Mouse (Mus musculus): ENCODE data around the gene Sclt1. TPM values are rescaled to one million over a fixed set of nuclear protein-coding genes. Genes with fewer than 3 reads are reported as not detected.

The Sclt1 gene
- polyA plus RNA-seq, 1 experiment from 2014 or later, result 30.0 TPM

DNA sequence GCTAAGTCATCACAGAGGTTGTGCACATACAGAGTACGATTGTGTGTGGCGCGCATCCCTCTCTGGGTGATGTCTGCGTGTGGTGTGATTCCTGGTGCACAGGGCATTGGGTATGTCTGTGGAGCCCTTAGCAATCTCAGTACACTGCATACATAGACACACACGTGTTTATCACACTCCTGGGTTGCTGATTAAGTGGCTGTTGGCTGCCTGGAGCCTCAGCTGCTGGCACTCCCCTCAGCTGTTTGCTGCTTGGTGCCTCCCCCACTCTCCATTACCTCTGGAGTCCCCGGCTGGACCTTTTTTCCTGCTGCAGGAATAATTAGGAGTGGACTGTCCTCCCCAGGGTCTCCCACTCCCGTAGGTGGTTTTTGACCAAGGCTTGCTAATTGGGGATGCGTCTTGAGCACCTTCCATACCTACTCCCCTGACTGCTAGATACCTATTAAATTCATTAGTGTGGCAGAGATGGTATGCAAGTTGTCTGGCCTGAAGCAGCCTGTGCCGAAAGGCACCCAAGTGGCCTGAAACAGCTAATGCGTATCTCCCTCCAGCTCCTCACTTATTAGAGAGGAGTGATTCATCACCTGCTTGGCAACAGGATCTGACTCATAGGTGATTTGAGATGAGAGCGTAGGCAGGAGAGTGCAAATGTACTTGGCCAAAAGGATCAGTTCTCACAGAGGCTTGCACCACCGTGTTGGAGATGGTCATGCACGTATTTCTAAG is 136.5 kb downstream of the Sclt1 start:
- H3K9me3 ChIP-seq, result no peaks in the 10 kb centered on the region
- 90% methylated on average over 13 of the region's 13 CpGs for WGBS

DNA sequence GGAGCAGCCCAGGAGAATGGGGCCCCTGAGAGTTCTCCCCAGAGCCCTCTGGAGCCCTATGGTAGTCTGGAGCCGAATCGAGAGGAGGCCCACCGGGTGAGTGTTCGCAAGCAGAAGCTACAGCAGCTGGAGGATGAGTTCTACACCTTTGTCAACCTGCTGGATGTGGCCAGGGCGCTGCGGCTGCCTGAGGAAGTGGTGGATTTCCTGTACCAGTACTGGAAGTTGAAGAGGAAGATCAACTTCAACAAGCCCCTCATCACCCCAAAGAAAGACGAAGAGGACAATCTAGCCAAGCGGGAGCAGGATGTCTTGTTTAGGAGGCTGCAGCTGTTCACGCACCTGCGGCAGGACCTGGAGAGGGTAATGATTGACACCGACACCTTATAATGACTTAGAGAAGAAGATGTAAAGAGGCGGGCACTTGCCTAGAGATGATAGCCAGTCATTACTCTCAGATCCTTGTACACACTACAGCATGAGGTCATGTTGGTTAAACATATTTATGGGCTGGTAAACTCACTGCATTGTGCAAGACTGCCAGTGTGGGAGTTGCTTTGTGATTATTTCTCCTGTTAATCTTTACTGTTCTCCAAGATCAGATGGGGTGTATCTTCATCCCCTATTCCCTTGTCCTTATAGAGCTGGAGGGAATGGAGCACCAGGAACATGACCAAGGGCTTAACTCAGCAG is 137.5 kb downstream of the Sclt1 start:
- Histone ChIP-seq H3K36me3 (peaks cover 25% of the 10 kb centered on the region), H3K27me3 (no peaks in the 10 kb centered on the region), H3K9ac (no peak overlapping the region), H3K27ac (no peak overlapping the region), H3K9me3 (no peaks in the 10 kb centered on the region), H3K4me1 (peaks cover 21% of the 10 kb centered on the region), H3K4me2 (no peak overlapping the region), H3K4me3 (no peak overlapping the region)
- ATAC-seq (ENCODE audit: insufficient number of reproducible peaks, insufficient read depth, low FRiP score, low TSS enrichment, low read depth), result no peak
- 91% methylated on average over 12 of the region's 12 CpGs for WGBS

More for the DNA sequence above, 136.5 kb downstream of the Sclt1 start:
- peak; percentile 7; the same call in 1 of the 2 replicates for ATAC-seq (ENCODE audit: insufficient number of reproducible peaks, insufficient read depth, low FRiP score, low TSS enrichment, low read depth)
- H3K4me3 ChIP-seq, result no peak overlapping the region
- H3K4me2 ChIP-seq, result no peak overlapping the region
- H3K36me3 ChIP-seq, result peaks cover 35% of the 10 kb centered on the region
- H3K4me1 ChIP-seq, result peaks cover 21% of the 10 kb centered on the region
- H3K27me3 ChIP-seq, result no peaks in the 10 kb centered on the region
- H3K27ac ChIP-seq, result no peak overlapping the region
- H3K9ac ChIP-seq, result no peak overlapping the region

DNA sequence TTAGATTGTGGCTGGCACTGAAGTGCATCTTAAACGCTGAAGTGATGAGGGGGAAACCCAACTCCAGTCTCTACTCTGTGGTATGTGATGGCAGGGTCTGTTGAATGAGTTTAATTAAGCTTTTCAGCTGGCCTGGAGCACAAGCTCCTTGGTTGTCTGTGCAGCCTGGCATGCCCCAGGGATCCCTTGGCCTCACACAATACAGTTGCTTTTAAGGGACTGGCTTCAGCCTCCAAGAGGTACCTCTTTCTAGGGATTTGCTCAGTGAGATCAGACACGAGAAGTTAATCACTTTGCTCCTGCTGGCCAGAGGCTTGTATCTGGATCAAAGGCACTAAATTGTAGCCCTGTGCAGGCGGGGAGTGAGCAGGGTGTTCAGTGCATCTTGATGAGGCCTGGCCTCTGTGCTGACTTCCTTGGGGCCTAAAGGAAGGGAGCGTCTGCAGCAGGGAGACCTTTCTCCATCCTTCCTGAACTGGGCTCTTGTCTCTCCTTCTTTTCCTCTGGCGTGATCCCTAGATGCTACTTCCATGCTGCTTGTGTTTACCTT is 138.8 kb downstream of the Sclt1 start:
- H3K27me3 ChIP-seq, result no peaks in the 10 kb centered on the region
- peaks cover 26% of the 10 kb centered on the region for H3K36me3 ChIP-seq
- H3K4me2 ChIP-seq, result no peak overlapping the region
- H3K27ac ChIP-seq, result no peak overlapping the region
- peaks cover 21% of the 10 kb centered on the region for H3K4me1 ChIP-seq
- H3K4me3 ChIP-seq, result no peak overlapping the region
- ATAC-seq (ENCODE audit: insufficient number of reproducible peaks, insufficient read depth, low FRiP score, low TSS enrichment, low read depth), result no peak
- 24% methylated on average over 5 of the region's 5 CpGs for WGBS
- H3K9ac ChIP-seq, result no peak overlapping the region; the same call in 1 of the 2 replicates
- H3K9me3 ChIP-seq, result no peaks in the 10 kb centered on the region

DNA sequence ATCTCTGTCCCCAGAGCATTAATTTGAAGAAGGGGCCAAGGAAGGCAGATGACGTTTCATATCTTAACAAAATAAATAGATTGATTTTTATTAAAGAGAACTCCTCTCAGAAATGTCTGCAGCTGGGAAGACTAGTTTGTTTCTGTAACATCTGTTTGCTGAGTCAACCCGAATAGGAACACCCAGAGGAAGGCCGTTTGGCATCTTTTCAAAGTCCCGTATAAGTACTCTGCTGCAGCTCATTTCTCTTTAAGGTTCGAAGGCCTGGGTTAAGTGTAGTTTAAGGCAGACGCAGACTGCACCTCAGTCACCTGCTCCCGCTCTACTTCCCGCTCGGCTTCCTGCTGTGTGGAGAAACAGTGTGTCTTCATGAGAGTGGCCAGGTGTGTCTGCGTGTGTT is 139.4 kb downstream of the Sclt1 start:
- Histone ChIP-seq H3K4me1 (peaks cover 21% of the 10 kb centered on the region), H3K4me2 (no peak overlapping the region), H3K27me3 (no peaks in the 10 kb centered on the region), H3K4me3 (no peak overlapping the region), H3K36me3 (peaks cover 31% of the 10 kb centered on the region), H3K9me3 (no peaks in the 10 kb centered on the region), H3K27ac (no peak overlapping the region), H3K9ac (no peak overlapping the region)
- ATAC-seq (ENCODE audit: insufficient number of reproducible peaks, insufficient read depth, low FRiP score, low TSS enrichment, low read depth), result no peak
- 44% methylated on average over 10 of the region's 10 CpGs for WGBS

DNA sequence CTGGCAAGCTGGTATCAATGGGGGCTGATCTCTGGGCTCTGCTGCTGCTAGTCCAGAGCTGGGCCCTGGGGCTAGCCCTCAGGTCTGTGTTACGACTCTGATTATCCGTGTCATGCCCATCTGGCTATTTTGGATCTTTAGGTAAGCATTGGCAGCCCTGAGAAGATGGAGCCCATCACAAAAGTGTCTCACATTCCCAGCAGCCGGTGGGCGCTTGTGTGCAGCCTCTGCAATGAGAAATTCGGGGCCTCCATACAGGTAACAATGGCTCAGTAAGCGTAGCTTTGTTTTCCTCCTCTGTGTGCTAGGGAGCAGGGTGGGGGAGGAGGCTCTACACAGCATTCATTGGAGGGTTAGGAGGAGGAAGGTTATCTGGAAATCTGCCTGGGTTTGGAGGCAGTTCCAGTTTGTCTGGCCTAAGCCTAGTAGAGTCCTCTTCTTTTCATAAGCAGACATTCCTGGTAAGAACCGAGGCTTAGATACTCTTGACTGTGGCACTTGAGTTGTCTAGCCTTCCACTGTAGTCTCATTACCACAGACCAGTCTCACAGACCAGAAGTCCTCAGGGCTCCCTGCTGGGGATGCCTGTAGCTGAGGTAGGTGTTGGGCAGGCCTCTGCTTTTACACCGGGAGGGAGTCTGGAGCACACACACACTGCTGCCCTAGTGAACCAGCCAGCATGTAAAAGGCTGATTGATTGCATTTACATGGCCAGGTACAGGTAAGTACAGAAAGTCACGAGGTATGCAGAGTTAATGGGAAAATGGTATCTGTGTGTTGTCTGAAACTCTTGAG is 140.9 kb downstream of the Sclt1 start:
- H3K36me3 ChIP-seq, result peaks cover 41% of the 10 kb centered on the region
- no peak overlapping the region for H3K27ac ChIP-seq
- H3K9ac ChIP-seq, result no peak overlapping the region
- no peak for ATAC-seq (ENCODE audit: insufficient number of reproducible peaks, insufficient read depth, low FRiP score, low TSS enrichment, low read depth)
- peaks cover 21% of the 10 kb centered on the region for H3K4me1 ChIP-seq
- H3K27me3 ChIP-seq, result no peaks in the 10 kb centered on the region
- no peak overlapping the region for H3K4me3 ChIP-seq
- no peaks in the 10 kb centered on the region for H3K9me3 ChIP-seq
- WGBS, result 77% methylated on average over 9 of the region's 9 CpGs
- H3K4me2 ChIP-seq, result no peak overlapping the region

DNA sequence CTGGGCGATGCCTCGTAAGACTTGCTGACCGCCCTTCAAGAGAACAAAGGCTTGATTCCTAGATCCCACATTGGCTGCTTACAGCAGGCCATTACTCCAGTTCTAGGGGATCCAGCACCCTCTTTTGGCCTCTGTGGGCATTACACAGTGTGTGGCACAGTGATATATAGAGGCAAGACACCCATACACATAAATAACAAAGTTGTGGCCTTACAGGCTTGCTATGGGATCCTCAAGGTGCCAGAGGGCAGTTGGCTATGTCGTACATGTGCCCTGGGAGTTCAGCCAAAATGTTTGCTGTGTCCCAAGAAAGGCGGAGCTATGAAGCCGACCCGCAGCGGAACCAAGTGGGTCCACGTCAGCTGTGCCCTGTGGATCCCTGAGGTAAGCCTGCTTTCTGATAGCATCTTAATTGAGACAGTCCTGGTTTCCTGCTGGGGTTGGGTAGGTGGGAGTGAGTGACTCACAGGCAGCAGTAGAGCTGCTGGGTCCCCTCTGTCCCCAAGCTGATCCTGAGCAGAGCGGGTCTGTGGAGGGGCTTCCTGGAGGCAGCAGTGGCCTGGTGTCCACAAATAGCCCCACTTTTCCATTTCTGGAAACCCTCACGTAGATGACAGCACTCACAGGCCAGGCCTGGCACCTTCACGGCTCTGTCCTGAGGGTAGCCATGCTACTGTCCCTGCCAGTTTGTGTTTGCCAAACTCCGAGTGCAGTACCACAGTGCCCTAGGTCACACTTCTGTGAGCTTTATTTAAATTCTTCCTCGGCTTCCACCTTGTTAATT is 142.3 kb downstream of the Sclt1 start:
- Histone ChIP-seq H3K9ac (no peak overlapping the region), H3K36me3 (peaks cover 35% of the 10 kb centered on the region), H3K27ac (no peak overlapping the region), H3K4me2 (no peak overlapping the region), H3K4me1 (peaks cover 21% of the 10 kb centered on the region), H3K9me3 (no peaks in the 10 kb centered on the region), H3K27me3 (no peaks in the 10 kb centered on the region), H3K4me3 (no peak overlapping the region)
- 80% methylated on average over 14 of the region's 14 CpGs for WGBS
- ATAC-seq (ENCODE audit: insufficient number of reproducible peaks, insufficient read depth, low FRiP score, low TSS enrichment, low read depth), result 0 out of 2 replicates have a peak, but pooled peaks have one; percentile 10

DNA sequence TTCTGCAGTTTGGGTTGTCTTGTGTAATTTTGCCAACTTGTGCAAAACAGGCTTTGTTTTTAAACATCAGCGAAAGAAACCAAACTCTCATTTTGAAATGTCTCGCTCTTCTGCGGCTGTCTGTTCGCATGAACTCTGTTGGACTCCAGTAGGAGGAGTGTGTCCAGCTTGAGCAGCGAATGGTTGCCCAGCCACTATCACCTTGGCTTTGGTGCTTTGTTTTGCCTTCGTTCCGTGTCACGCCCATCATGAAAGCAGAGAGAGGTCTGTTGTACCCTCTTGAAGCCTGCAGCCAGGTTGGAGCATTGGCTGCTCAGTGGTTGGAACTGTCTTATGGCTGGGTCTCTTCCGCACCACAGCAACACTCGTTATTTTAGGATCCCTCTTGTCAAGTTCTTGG is 143.1 kb downstream of the Sclt1 start:
- Histone ChIP-seq H3K4me2 (no peak overlapping the region), H3K27me3 (no peaks in the 10 kb centered on the region), H3K9ac (no peak overlapping the region), H3K4me1 (peaks cover 19% of the 10 kb centered on the region), H3K9me3 (no peaks in the 10 kb centered on the region), H3K4me3 (no peak overlapping the region), H3K27ac (no peak overlapping the region), H3K36me3 (peaks cover 32% of the 10 kb centered on the region)
- 95% methylated on average over 10 of the region's 10 CpGs for WGBS
- ATAC-seq (ENCODE audit: insufficient number of reproducible peaks, insufficient read depth, low FRiP score, low TSS enrichment, low read depth), result no peak

DNA sequence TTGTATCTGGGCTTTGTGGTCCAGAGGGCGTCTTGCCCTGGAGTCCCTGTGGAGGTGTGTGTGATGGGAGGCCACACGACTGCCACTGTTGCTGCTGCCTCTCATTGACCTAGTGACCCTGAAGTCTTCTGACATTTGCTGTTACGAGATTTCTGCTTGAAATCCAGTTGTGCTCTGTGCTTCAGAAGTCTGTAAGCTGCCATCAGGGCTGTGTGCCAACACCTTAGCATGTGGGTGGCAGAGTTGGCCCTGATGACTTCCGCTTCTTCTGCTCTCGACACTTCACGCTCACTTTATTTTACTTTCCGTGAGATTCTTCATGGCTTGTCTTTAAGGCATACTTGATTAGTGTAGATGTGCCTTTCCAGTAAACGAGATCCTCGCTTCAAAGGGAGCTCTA is 143.9 kb downstream of the Sclt1 start:
- 80% methylated on average over 9 of the region's 9 CpGs for WGBS
- H3K36me3 ChIP-seq, result peaks cover 39% of the 10 kb centered on the region
- ATAC-seq (ENCODE audit: insufficient number of reproducible peaks, insufficient read depth, low FRiP score, low TSS enrichment, low read depth), result no peak

DNA sequence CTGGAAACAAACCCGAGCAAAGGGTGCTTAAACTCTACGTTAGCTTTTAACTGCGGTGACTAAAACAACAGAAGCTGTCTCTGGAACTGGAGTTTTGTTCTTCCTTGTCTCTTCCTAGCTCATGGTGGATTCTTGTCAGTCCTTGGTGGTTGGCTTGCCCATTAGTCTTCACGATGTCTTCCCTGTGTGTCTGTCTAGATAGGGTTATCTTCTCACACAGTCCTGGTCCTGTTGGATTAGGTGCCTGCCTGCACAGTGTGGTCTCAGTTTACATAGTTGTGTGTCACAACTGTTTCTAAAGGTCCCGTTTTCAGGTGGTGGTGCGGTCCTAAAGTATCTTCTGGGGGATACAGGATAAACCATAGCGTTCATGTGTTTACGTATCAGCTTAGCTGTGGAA is 145.3 kb downstream of the Sclt1 start:
- WGBS, result 93% methylated on average over 8 of the region's 8 CpGs
- Histone ChIP-seq H3K9me3 (no peaks in the 10 kb centered on the region), H3K4me2 (no peak overlapping the region), H3K27me3 (no peaks in the 10 kb centered on the region), H3K9ac (no peak overlapping the region), H3K27ac (no peak overlapping the region), H3K4me3 (no peak overlapping the region), H3K36me3 (peaks cover 41% of the 10 kb centered on the region), H3K4me1 (no peaks in the 10 kb centered on the region)
- ATAC-seq (ENCODE audit: insufficient number of reproducible peaks, insufficient read depth, low FRiP score, low TSS enrichment, low read depth), result no peak

More for the DNA sequence above, 143.9 kb downstream of the Sclt1 start:
- no peak overlapping the region for H3K9ac ChIP-seq
- no peak overlapping the region for H3K27ac ChIP-seq
- no peak overlapping the region for H3K4me3 ChIP-seq
- H3K4me1 ChIP-seq, result peaks cover 11% of the 10 kb centered on the region
- H3K4me2 ChIP-seq, result no peak overlapping the region
- H3K9me3 ChIP-seq, result no peaks in the 10 kb centered on the region
- H3K27me3 ChIP-seq, result no peaks in the 10 kb centered on the region

DNA sequence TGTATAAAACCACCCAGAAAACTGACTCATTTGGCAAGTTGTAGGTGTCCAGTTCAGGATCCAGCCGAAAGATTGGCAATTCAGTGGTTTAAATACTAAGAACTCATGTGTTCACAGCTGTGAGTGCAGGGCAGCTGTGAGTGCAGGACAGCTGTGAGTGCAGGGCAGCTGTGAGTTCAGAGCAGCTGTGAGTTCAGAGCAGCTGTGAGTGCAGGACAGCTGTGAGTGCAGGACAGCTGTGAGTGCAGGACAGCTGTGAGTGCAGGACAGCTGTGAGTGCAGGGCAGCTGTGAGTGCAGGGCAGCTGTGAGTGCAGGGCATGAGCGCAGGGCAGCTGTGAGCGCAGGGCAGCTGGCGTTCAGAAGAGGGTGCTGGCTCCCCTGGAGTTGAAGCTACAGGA is 147.3 kb downstream of the Sclt1 start:
- Histone ChIP-seq H3K4me3 (no peak overlapping the region), H3K9ac (no peak overlapping the region), H3K27ac (no peak overlapping the region), H3K36me3 (peaks cover 42% of the 10 kb centered on the region), H3K4me2 (no peak overlapping the region), H3K4me1 (peaks cover 8% of the 10 kb centered on the region; the same call in 1 of the 2 replicates), H3K27me3 (no peaks in the 10 kb centered on the region), H3K9me3 (no peaks in the 10 kb centered on the region)
- ATAC-seq (ENCODE audit: insufficient number of reproducible peaks, insufficient read depth, low FRiP score, low TSS enrichment, low read depth), result no peak
- WGBS, result 91% methylated on average over 4 of the region's 4 CpGs

Data from embryonic facial prominence, embryonic 13.5 days (tissue).